Mouse (Mus musculus) lung, postnatal 4 days (tissue): ENCODE measurements at regions not wholly inside any gene's neighbourhood (a gene's known extent, or its start where the extent isn't known, plus 50 kb on each side); places are given as distances from the start of the nearest gene placed in this dataset.

Source experiments
- DNase-seq, 2 experiments: peaks; one replicate each; pipeline ENCODE4 v3.0.0; 2021

GRCm38 (mm10) chr14:64580086-64580485, 476.0 kb downstream of the Prss52 start:
- no peak for DNase-seq

- no peak for DNase-seq
Measured at GRCm38 (mm10) chr14:64580862-64581261, 476.8 kb downstream of the Prss52 start.

- no peak for DNase-seq
Measured at GRCm38 (mm10) chr14:64581705-64582104, 477.6 kb downstream of the Prss52 start.

- no peak for DNase-seq
Measured at GRCm38 (mm10) chr14:64582822-64583221, 478.7 kb downstream of the Prss52 start.

- DNase-seq: no peak
Measured at GRCm38 (mm10) chr14:64584221-64584620, 480.1 kb downstream of the Prss52 start.

GRCm38 (mm10) chr14:64585081-64585470, 481.0 kb downstream of the Prss52 start:
- no peak for DNase-seq

- no peak for DNase-seq
Measured at GRCm38 (mm10) chr14:64585471-64586192, 481.5 kb downstream of the Prss52 start.

GRCm38 (mm10) chr14:64586386-64586859, 482.3 kb downstream of the Prss52 start:
- no peak for DNase-seq

- DNase-seq: no peak
Measured at GRCm38 (mm10) chr14:64586860-64587698, 483.0 kb downstream of the Prss52 start.

- no peak for DNase-seq
Measured at GRCm38 (mm10) chr14:64587699-64588434, 483.8 kb downstream of the Prss52 start.

GRCm38 (mm10) chr14:64588561-64588960, 484.5 kb downstream of the Prss52 start:
- no peak for DNase-seq

GRCm38 (mm10) chr14:64589126-64589525, 485.0 kb downstream of the Prss52 start:
- no peak for DNase-seq

- no peak for DNase-seq
Measured at GRCm38 (mm10) chr14:64589571-64590547, 485.8 kb downstream of the Prss52 start.

GRCm38 (mm10) chr14:64590611-64591010, 486.5 kb downstream of the Prss52 start:
- no peak for DNase-seq

GRCm38 (mm10) chr14:64591091-64591976, 487.2 kb downstream of the Prss52 start:
- no peak for DNase-seq

GRCm38 (mm10) chr14:64592176-64592575, 488.1 kb downstream of the Prss52 start:
- DNase-seq: no peak

GRCm38 (mm10) chr14:64592706-64593320, 488.7 kb downstream of the Prss52 start:
- no peak for DNase-seq

- DNase-seq: no peak
Measured at GRCm38 (mm10) chr14:64593564-64593963, 489.5 kb downstream of the Prss52 start.

GRCm38 (mm10) chr14:64594021-64594561, 490.0 kb downstream of the Prss52 start:
- no peak for DNase-seq
